Mouse (Mus musculus): ENCODE data around the gene Ola1.

DNA sequence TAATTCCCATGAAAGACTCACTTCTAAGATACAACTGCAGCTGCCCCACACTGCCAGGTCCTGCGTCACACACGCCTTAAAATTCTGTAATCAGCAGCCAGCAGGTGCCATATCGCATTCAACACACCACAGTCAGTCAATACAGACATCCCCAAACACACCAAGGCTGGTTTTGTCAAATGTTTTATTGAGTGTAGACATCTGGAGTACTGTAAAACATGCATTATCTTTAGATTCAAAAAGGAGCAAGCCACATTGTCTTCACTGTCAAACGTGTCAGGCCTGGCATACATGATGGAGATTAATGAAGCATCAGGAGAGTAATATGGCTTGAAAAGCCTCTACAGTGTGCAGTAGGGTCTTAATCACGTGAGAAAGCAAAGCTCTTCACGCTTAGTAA lies 125.7 kb downstream of the Ola1 start:
- TF ChIP-seq POLR2A (IDR thresholded peaks at IDR 0.05; ENCODE audit: control insufficient read depth, low read depth, low read length): no peak
- TF ChIP-seq CTCF (IDR thresholded peaks at IDR 0.05; ENCODE audit: control insufficient read depth, insufficient read depth, insufficient replicate concordance, low read depth, low read length): no peak

Measured in testis, adult 2 months (tissue).